Comparison of ENCODE assay signal across 13 mouse cellular contexts in the genomic region with DNA sequence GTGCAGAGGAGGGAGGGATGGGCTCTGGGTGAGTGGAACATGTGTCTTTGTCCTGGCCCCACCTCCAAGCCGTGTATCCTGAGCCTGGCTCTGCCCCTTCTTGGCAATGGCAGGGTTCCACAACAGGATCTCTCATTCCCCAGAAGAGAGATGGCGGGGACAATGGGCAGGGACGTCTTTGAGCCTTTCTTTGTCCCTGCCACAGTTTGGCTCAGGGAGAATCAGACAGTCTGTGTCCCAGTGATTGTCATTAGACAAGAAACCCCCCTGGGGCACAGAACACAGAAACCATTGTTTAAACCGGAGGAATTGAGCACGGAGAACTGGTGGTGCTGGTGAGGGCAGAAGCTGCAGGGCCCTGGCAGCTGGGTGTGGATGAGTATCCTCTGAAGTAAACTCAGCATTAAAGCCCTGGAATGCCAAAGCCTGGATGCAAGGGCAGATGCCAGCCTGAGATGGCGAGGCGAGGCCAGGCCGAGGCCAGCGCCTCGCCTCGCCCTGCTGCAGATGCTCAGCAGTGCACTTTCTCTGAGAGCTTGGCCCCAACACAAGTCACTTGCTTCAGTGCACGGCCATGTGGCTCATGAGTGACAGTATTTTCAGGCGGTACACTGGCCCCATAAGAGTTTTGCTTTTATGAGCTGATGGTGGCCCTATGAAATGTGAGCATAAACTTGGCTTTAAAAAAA. TPM values are rescaled to one million over a fixed set of nuclear protein-coding genes. Genes with fewer than 3 reads are reported as not detected.
DNase-seq lines count a peak whose midpoint lies in the region; ATAC-seq and TF ChIP-seq lines count a peak whose summit lies in the region.
"Had no signal": no experiment of that assay in that cellular context is flagged by ENCODE, and none has a peak within 500 bp of the region (broad histone marks: within the 10 kb centered on the region; RNA-seq: fewer than 3 reads in every experiment).

No protein-coding gene starts in this region.

- peaks cover 11% of the 10 kb centered on the region for H3K4me1 ChIP-seq in forebrain, embryonic 14.5 days (ENCODE audit: control insufficient read depth, insufficient read depth, low read length)
- H3K4me1 ChIP-seq in midbrain, embryonic 13.5 days (replicated peaks) = peaks cover 27% of the 10 kb centered on the region
- no peaks in the 10 kb centered on the region for H3K4me1 ChIP-seq in thymus, adult 2 months (replicated peaks; ENCODE audit: control insufficient read depth, insufficient read depth, low read length)

- H3K27me3 ChIP-seq in forebrain, embryonic 14.5 days (replicated peaks; ENCODE audit: control insufficient read depth, insufficient read depth, low read length) = peaks cover 22% of the 10 kb centered on the region
- H3K27me3 ChIP-seq in midbrain, embryonic 13.5 days = peaks cover 45% of the 10 kb centered on the region
- peaks cover 3% of the 10 kb centered on the region; the same call in 1 of the 2 replicates for H3K27me3 ChIP-seq in thymus, adult 2 months (ENCODE audit: control insufficient read depth, insufficient read depth, low read length)

- H3K4me2 ChIP-seq in forebrain, embryonic 14.5 days (ENCODE audit: low read length) = no peak overlapping the region
- H3K4me2 ChIP-seq in midbrain, embryonic 13.5 days (replicated peaks) = peak overlapping the region; percentile 14; the same call in 1 of the 2 replicates

- no peaks in the 10 kb centered on the region for H3K9me3 ChIP-seq in forebrain, embryonic 14.5 days (replicated peaks; ENCODE audit: control insufficient read depth, low read length)
- H3K9me3 ChIP-seq in midbrain, embryonic 13.5 days = no peaks in the 10 kb centered on the region
- H3K9me3 ChIP-seq: G1E had no signal

- H3K27ac ChIP-seq in forebrain, embryonic 14.5 days (ENCODE audit: low read depth, low read length) = no peak overlapping the region
- peak overlapping the region; percentile 57 for H3K27ac ChIP-seq in midbrain, embryonic 13.5 days
- no peak overlapping the region for H3K27ac ChIP-seq in thymus, adult 2 months (ENCODE audit: control insufficient read depth, insufficient read depth, low read length)

- 12% methylated on average over 13 of the region's 13 CpGs for WGBS in forebrain, embryonic 14.5 days
- WGBS in midbrain, embryonic 13.5 days = 15% methylated on average over 13 of the region's 13 CpGs
- WGBS in thymus, adult 2 months = 76% methylated on average over 13 of the region's 13 CpGs

- no peak for TF ChIP-seq POLR2A in thymus, adult 2 months (IDR thresholded peaks at IDR 0.05; ENCODE audit: control insufficient read depth, extremely low read depth, insufficient read depth, low read length, poor library complexity)

- peaks cover 27% of the 10 kb centered on the region for H3K36me3 ChIP-seq in forebrain, embryonic 14.5 days (ENCODE audit: control insufficient read depth, insufficient read depth, low read length)
- H3K36me3 ChIP-seq in midbrain, embryonic 13.5 days = peaks cover 34% of the 10 kb centered on the region
- no peaks in the 10 kb centered on the region for H3K36me3 ChIP-seq in thymus, adult 2 months (ENCODE audit: control insufficient read depth, insufficient read depth, low read length)

- DNase-seq in MN1 (ENCODE audit: low spot score) (peak; percentile 52), adipocyte (ENCODE audit: low spot score) (no peak)
- peak; percentile 72 for DNase-seq in brain, adult 2 months (ENCODE audit: low read depth, low spot score)
- DNase-seq in forebrain, embryonic 14.5 days (ENCODE audit: low spot score) = peak; percentile 41
- no peak for DNase-seq in thymus, adult 2 months
- no peak for DNase-seq in testis, postnatal 10 days (ENCODE audit: low spot score)
- no peak for DNase-seq in kidney, postnatal 25 days
- DNase-seq: gastrocnemius, postnatal 25 days had no signal

- peak overlapping the region; percentile 29; the same call in 1 of the 2 replicates for H3K9ac ChIP-seq in forebrain, embryonic 14.5 days (ENCODE audit: low read length)
- H3K9ac ChIP-seq in midbrain, embryonic 13.5 days (replicated peaks) = peak overlapping the region; percentile 1

- H3K4me3 ChIP-seq in forebrain, embryonic 14.5 days (ENCODE audit: low read depth, low read length) = no peak overlapping the region
- no peak overlapping the region for H3K4me3 ChIP-seq in midbrain, embryonic 13.5 days (replicated peaks)
- no peak overlapping the region for H3K4me3 ChIP-seq in thymus, adult 2 months (ENCODE audit: control insufficient read depth, insufficient read depth, low read length)

- ATAC-seq in forebrain, embryonic 14.5 days = peak; percentile 31; the same call in 1 of the 2 replicates
- ATAC-seq in midbrain, embryonic 13.5 days = peak; percentile 69
- ATAC-seq: intestine, embryonic 16.5 days had no signal

- no peak for TF ChIP-seq CTCF in thymus, adult 2 months (IDR thresholded peaks at IDR 0.05; ENCODE audit: borderline replicate concordance, control insufficient read depth, extremely low read depth, insufficient read depth, low read length, poor library complexity)

RNA-seq across cellular contexts. Expression of a gene that starts 3.4 kb away (rescaled TPM):
- not detected in 2 replicates for polyA plus RNA-seq in forebrain, embryonic 14.5 days (2014; fragmentation: Nextera tagmentation; extraction: Ambion mirVana)
- polyA plus RNA-seq in midbrain, embryonic 13.5 days (2015; fragmentation: Nextera tagmentation; extraction: Ambion mirVana) = 0.32 TPM in 1 of 2 replicates, not detected in the other
- 13.4 and 20.6 TPM in 2 replicates for polyA plus RNA-seq in thymus, adult 2 months (2012; rRNA removed)
- polyA plus RNA-seq: cortical plate, adult 2 months; G1E; liver, embryonic 16.5 days had no signal

RNA-seq across cellular contexts. Expression of a gene that starts 32.4 kb away (rescaled TPM):
- 5.3 and 8.3 TPM in 2 replicates for polyA plus RNA-seq in forebrain, embryonic 14.5 days (2014; fragmentation: Nextera tagmentation; extraction: Ambion mirVana)
- polyA plus RNA-seq in midbrain, embryonic 13.5 days (2015; fragmentation: Nextera tagmentation; extraction: Ambion mirVana) = 8.4 and 9.9 TPM in 2 replicates
- polyA plus RNA-seq in thymus, adult 2 months (2012; rRNA removed) = 75.3 and 91.6 TPM in 2 replicates

RNA-seq across cellular contexts. Expression of a gene that starts 46.6 kb away (rescaled TPM):
- polyA plus RNA-seq in forebrain, embryonic 14.5 days (2014; fragmentation: Nextera tagmentation; extraction: Ambion mirVana) = not detected in 2 replicates
- 0.51 and 0.73 TPM in 2 replicates for polyA plus RNA-seq in midbrain, embryonic 13.5 days (2015; fragmentation: Nextera tagmentation; extraction: Ambion mirVana)
- 0.56 and 1.2 TPM in 2 replicates for polyA plus RNA-seq in thymus, adult 2 months (2012; rRNA removed)
- polyA plus RNA-seq: cortical plate, adult 2 months; G1E had no signal

RNA-seq across cellular contexts. Expression of a gene that starts 49.1 kb away (rescaled TPM):
- 13.3 and 17.5 TPM in 2 replicates for polyA plus RNA-seq in forebrain, embryonic 14.5 days (2014; fragmentation: Nextera tagmentation; extraction: Ambion mirVana)
- polyA plus RNA-seq in midbrain, embryonic 13.5 days (2015; fragmentation: Nextera tagmentation; extraction: Ambion mirVana) = 18.9 and 19.8 TPM in 2 replicates
- 11.9 and 14.8 TPM in 2 replicates for polyA plus RNA-seq in thymus, adult 2 months (2012; rRNA removed)

Comparison
In these comparisons a context has a peak if more than half of its experiments do, and no peak if none do; other contexts are left out.
1. DNase-seq: peak in MN1 (single experiment), brain, adult 2 months (single experiment) and forebrain, embryonic 14.5 days (single experiment); none in adipocyte (single experiment), thymus, adult 2 months (single experiment), testis, postnatal 10 days (single experiment) and kidney, postnatal 25 days (0 of 2).
2. RNA of a gene that starts 3.4 kb away (polyA plus RNA-seq): 13.4 to 20.6 TPM in thymus, adult 2 months; 0.32 TPM in midbrain, embryonic 13.5 days and not detected in forebrain, embryonic 14.5 days; every median in the first group is over 10 times any median in the second.